Mouse (Mus musculus): Measurements from ENCODE around the gene Rgs7bp.

GRCm38 (mm10) chr13:104988009-104988540, 66.7 kb downstream of the Rgs7bp start:
- TF ChIP-seq MYOD1 (IDR thresholded peaks at IDR 0.05; ENCODE audit: control insufficient read depth in 1 of 3, insufficient read length in 2 of 3, low read depth in 2 of 3) (no peak), E2F4 (IDR thresholded peaks at IDR 0.05; ENCODE audit: insufficient read depth) (no peak), USF1 (IDR thresholded peaks at IDR 0.05; ENCODE audit: low read depth) (no peak), MAX (IDR thresholded peaks at IDR 0.05; ENCODE audit: low read depth) (no peak)
